Mouse (Mus musculus) CH12.LX (cell line): Measurements from ENCODE around the gene Daam1. TPM values are rescaled to one million over a fixed set of nuclear protein-coding genes. Genes with fewer than 3 reads are reported as not detected.

Source experiments
- DNase-seq: peaks from one replicate; pipeline ENCODE4 v3.0.0-alpha.2; 2013; ENCODE audit errors: extremely low read depth
- H3K27ac ChIP-seq: 2 replicates; pipeline ENCODE4 v1.5.1; 2012; ENCODE audit warnings: low read depth, mild to moderate bottlenecking, control low read depth, moderate library complexity; ENCODE audit not compliant: insufficient read depth
- H3K27me3 ChIP-seq: replicated peaks from 2 replicates; pipeline ENCODE3; 2012; ENCODE audit warnings: inconsistent platforms
- H3K36me3 ChIP-seq, 2 experiments: replicated peaks in 1 of 2; 2 replicates each; pipeline versions ENCODE3 to v1.6.1; 2012; ENCODE audit warnings: inconsistent platforms in 1 of 2, low read length in 1 of 2, mild to moderate bottlenecking in 1 of 2, mixed read lengths in 1 of 2, moderate library complexity in 1 of 2; ENCODE audit not compliant: control insufficient read depth in 1 of 2, insufficient read depth in 1 of 2
- H3K4me1 ChIP-seq, 2 experiments: 2 replicates each; pipeline ENCODE4 v1.6.1; 2012; ENCODE audit warnings: inconsistent platforms in 1 of 2, moderate library complexity in 1 of 2; ENCODE audit not compliant: insufficient read depth in 2 of 2, control insufficient read depth in 1 of 2
- H3K4me2 ChIP-seq: 2 replicates; pipeline ENCODE4 v1.6.1; 2012; ENCODE audit warnings: low read depth, mild to moderate bottlenecking, control low read depth; ENCODE audit not compliant: poor library complexity, insufficient read depth, severe bottlenecking
- H3K4me3 ChIP-seq, 3 experiments: fragments of 150-350 bp in 1 of 3; sonication (generic) in 1 of 3; replicated peaks in 1 of 3; 2 replicates each; pipeline versions ENCODE3 to v1.5.1; 2011 to 2012; ENCODE audit warnings: low read depth in 2 of 3, low read length in 2 of 3, mild to moderate bottlenecking in 2 of 3, moderate library complexity in 2 of 3, control low read depth in 1 of 3, improper control_type of control experiment in 1 of 3, inconsistent platforms in 1 of 3, mixed read lengths in 1 of 3; ENCODE audit not compliant: poor library complexity in 1 of 3
- H3K79me2 ChIP-seq: replicated peaks from 2 replicates; pipeline ENCODE4 v1.6.1; 2012; ENCODE audit warnings: mild to moderate bottlenecking, moderate library complexity; ENCODE audit not compliant: control insufficient read depth, poor library complexity, insufficient read depth, severe bottlenecking; ENCODE audit errors: extremely low read depth
- H3K9ac ChIP-seq: 2 replicates; pipeline ENCODE4 v1.6.1; 2012; ENCODE audit warnings: low read depth, mild to moderate bottlenecking, control low read depth, moderate library complexity; ENCODE audit not compliant: insufficient read depth
- H3K9me3 ChIP-seq: replicated peaks from 2 replicates; pipeline ENCODE3; 2012; ENCODE audit warnings: low read length, inconsistent platforms, mixed read lengths
- CHD1 ChIP-seq: IDR thresholded peaks from 2 replicates; pipeline ENCODE4 v1.6.1; 2012; ENCODE audit warnings: low read depth, low read length, improper control_type of control experiment, inconsistent platforms
- CTCF ChIP-seq, 2 experiments: IDR thresholded peaks in 1 of 2; conservative IDR thresholded peaks in 1 of 2; 2 replicates each; pipeline ENCODE4 v1.5.1; 2011 to 2012; ENCODE audit warnings: low read depth in 2 of 2, low read length in 2 of 2, improper control_type of control experiment in 1 of 2, inconsistent platforms in 1 of 2, mild to moderate bottlenecking in 1 of 2, moderate library complexity in 1 of 2
- EP300 ChIP-seq: IDR thresholded peaks from 2 replicates; pipeline ENCODE4 v1.6.1; 2011; ENCODE audit warnings: low read length, improper control_type of control experiment
- HCFC1 ChIP-seq: IDR thresholded peaks from 2 replicates; pipeline ENCODE4 v1.6.1; 2012; ENCODE audit warnings: low read depth, mild to moderate bottlenecking, inconsistent platforms, low read length, improper control_type of control experiment
- IRF4 ChIP-seq: IDR thresholded peaks from 2 replicates; pipeline ENCODE4 v1.6.1; 2014; ENCODE audit warnings: low read depth, mild to moderate bottlenecking, inconsistent platforms, low read length, improper control_type of control experiment
- JUN ChIP-seq: IDR thresholded peaks from 2 replicates; pipeline ENCODE4 v1.6.1; 2011; ENCODE audit warnings: low read depth, mild to moderate bottlenecking, low read length, improper control_type of control experiment, moderate library complexity; ENCODE audit not compliant: insufficient read depth
- MAFK ChIP-seq: IDR thresholded peaks from 2 replicates; pipeline ENCODE4 v1.6.1; 2011; ENCODE audit warnings: low read length, improper control_type of control experiment; ENCODE audit not compliant: insufficient replicate concordance
- MAZ ChIP-seq: IDR thresholded peaks from 2 replicates; pipeline ENCODE4 v1.6.1; 2012; ENCODE audit warnings: low read depth, mild to moderate bottlenecking, inconsistent platforms, low read length, improper control_type of control experiment, moderate library complexity
- MEF2A ChIP-seq: IDR thresholded peaks from 2 replicates; pipeline ENCODE4 v1.6.1; 2014; ENCODE audit warnings: low read depth, mild to moderate bottlenecking, inconsistent platforms, low read length, improper control_type of control experiment, borderline replicate concordance
- MYC ChIP-seq: IDR thresholded peaks from 2 replicates; pipeline ENCODE4 v1.6.1; 2011; ENCODE audit warnings: low read depth, mild to moderate bottlenecking, improper control_type of control experiment, low read length
- NELFE ChIP-seq: IDR thresholded peaks from 2 replicates; pipeline ENCODE4 v1.6.1; 2011; ENCODE audit warnings: low read depth, low read length, improper control_type of control experiment
- NRF1 ChIP-seq: IDR thresholded peaks from 2 replicates; pipeline ENCODE4 v1.6.1; 2014; ENCODE audit warnings: low read depth, mild to moderate bottlenecking, inconsistent platforms, low read length, improper control_type of control experiment, moderate library complexity
- POLR2A ChIP-seq: IDR thresholded peaks from 2 replicates; pipeline ENCODE4 v1.6.1; 2011; ENCODE audit warnings: low read depth, mild to moderate bottlenecking, improper control_type of control experiment, low read length
- POLR2AphosphoS2 ChIP-seq: IDR thresholded peaks from 2 replicates; pipeline ENCODE4 v1.6.1; 2011; ENCODE audit warnings: low read depth, low read length, improper control_type of control experiment
- RAD21 ChIP-seq: IDR thresholded peaks from 2 replicates; pipeline ENCODE4 v1.6.1; 2011; ENCODE audit warnings: low read depth, mild to moderate bottlenecking, low read length, improper control_type of control experiment, moderate library complexity
- RCOR1 ChIP-seq: conservative IDR thresholded peaks from 2 replicates; pipeline ENCODE4 v1.6.1; 2012; ENCODE audit warnings: low read depth, mild to moderate bottlenecking, inconsistent platforms, low read length, improper control_type of control experiment
- TCF12 ChIP-seq: IDR thresholded peaks from 2 replicates; pipeline ENCODE4 v1.6.1; 2014; ENCODE audit warnings: low read depth, mild to moderate bottlenecking, inconsistent platforms, low read length, improper control_type of control experiment
- UBTF ChIP-seq: IDR thresholded peaks from 2 replicates; pipeline ENCODE4 v1.6.1; 2012; ENCODE audit warnings: low read depth, mild to moderate bottlenecking, inconsistent platforms, low read length, improper control_type of control experiment, moderate library complexity
- USF1 ChIP-seq: IDR thresholded peaks from 2 replicates; pipeline ENCODE4 v1.6.1; 2014; ENCODE audit warnings: low read depth, mild to moderate bottlenecking, inconsistent platforms, low read length, improper control_type of control experiment
- dilution Hi-C: fragments of 300-500 bp; cut with MboI; formaldehyde crosslinking; loops from 2 replicates; pipeline ENCODE4 v1.14.3; 2020; ENCODE audit warnings: low sequenced_read_pairs; ENCODE audit not compliant: extremely low pct_unique_long_range_greater_than_20kb, extremely low pct_ligation_motif_present
- in situ Hi-C: fragments of 300-500 bp; cut with MboI; formaldehyde crosslinking; loops from 3 replicates; pipeline ENCODE4 v1.14.3; 2019; ENCODE audit warnings: low sequenced_read_pairs, low pct_ligation_motif_present, low pct_unique_long_range_greater_than_20kb, mixed read lengths
- polyA plus RNA-seq: library from polyadenylated mRNA; unstranded; fragments of >175 nt; gene quantifications from 2 replicates; pipeline ENCODE4 v1.2.1, GENCODE M21; 2012; ENCODE audit warnings: low read depth; ENCODE audit not compliant: insufficient read length
- total RNA-seq, 2 experiments: library from RNA; depleted of rRNA; stranded (reverse); fragments of 300-350 nt in 1 of 2; fragments of >200 nt in 1 of 2; gene quantifications; 2 replicates each; pipeline ENCODE4 v1.2.3; 2012 to 2014

The Daam1 gene
- total and polyA plus RNA-seq, 3 experiments, result 10.7 to 27.9 (median 23.6) TPM

DNA sequence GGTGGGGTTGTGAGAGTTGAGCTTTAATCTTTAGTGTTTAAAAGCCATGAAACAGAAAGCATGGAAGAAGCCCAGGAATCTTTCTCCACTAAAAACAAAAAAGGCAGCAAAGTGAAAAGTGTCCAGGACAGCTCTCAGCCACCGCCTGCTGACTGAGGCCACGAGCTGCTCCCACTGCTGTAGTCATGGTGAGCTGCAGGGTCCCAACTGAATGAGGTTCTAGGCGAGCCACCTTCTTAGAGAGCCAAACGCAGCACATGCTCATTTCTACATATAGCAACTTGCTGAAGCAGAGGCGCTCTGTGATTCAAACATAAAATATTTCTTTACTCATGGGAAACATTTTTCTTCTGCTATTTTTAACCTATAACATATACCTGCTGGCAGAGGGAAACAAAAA lies 150.9 kb downstream of the Daam1 start:
- peaks cover 6 to 55% of the 10 kb centered on the region in 2 experiments for H3K4me1 ChIP-seq

DNA sequence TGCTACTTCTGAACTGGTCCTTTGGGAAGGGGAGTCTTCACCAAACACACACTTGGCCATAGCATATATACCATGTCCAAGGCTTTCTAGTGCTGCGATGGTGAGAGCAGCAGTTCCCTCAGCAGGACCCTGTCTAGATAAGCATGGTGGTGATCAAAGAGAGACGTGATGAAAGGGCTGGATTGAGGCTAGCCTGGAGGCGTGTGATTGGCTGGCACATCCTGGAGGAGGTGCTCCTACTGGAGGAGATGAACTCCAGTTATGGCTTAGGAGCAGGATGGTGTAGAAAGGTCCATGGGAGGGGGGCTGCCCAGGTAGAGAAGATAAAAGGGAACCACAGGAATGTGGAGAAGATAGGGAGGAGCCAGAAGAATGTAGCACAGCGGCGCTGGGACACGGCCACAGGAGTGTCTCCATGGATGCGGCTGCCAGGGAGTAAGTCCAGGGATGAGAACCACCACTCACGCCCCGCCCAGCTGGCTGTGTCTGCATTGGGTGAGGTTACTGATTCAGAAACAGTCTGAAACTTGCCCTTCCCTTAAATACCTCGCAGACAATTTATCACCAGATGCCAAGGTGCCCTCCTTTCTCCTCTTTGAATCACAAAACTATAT lies 152.3 kb downstream of the Daam1 start:
- peaks cover 0 to 41% of the 10 kb centered on the region in 2 experiments; a peak in 2 of 4 replicates for H3K4me1 ChIP-seq
- in situ Hi-C loops, result no loop called here

More for the DNA sequence above, 150.9 kb downstream of the Daam1 start:
- H3K4me2 ChIP-seq, result no peak overlapping the region
- H3K9me3 ChIP-seq, result no peaks in the 10 kb centered on the region
- H3K9ac ChIP-seq, result no peak overlapping the region
- peaks cover 37 to 89% of the 10 kb centered on the region in 2 experiments for H3K36me3 ChIP-seq
- no peaks in the 10 kb centered on the region for H3K79me2 ChIP-seq
- no peak for DNase-seq
- no peaks in the 10 kb centered on the region for H3K27me3 ChIP-seq
- in situ Hi-C loops (no loop called here), dilution Hi-C loops (no loop called here)
- TF ChIP-seq TCF12, result no peak
- no peak for TF ChIP-seq CTCF (conservative IDR thresholded peaks at IDR 0.05 in 1 of 2, IDR thresholded peaks at IDR 0.05 in 1 of 2; ENCODE audit: low read depth in 2 of 2, low read length in 2 of 2)
- TF ChIP-seq MYC, result no peak
- TF ChIP-seq POLR2AphosphoS2, result no peak
- no peak for TF ChIP-seq RAD21
- TF ChIP-seq CHD1, result no peak
- TF ChIP-seq IRF4, result no peak
- no peak for TF ChIP-seq HCFC1
- TF ChIP-seq MEF2A, result no peak
- TF ChIP-seq RCOR1, result no peak
- TF ChIP-seq POLR2A, result no peak
- no peak for TF ChIP-seq USF1
- no peak for TF ChIP-seq UBTF
- TF ChIP-seq NELFE, result no peak
- no peak for TF ChIP-seq EP300
- no peak for TF ChIP-seq MAZ
- TF ChIP-seq NRF1, result no peak
- no peak overlapping the region for H3K27ac ChIP-seq
- H3K4me3 ChIP-seq, result no peak overlapping the region

More for the DNA sequence above, 152.3 kb downstream of the Daam1 start:
- Histone ChIP-seq H3K27me3 (no peaks in the 10 kb centered on the region), H3K4me2 (no peak overlapping the region), H3K9me3 (no peaks in the 10 kb centered on the region), H3K27ac (no peak overlapping the region), H3K79me2 (no peaks in the 10 kb centered on the region), H3K4me3 (no peak overlapping the region), H3K9ac (no peak overlapping the region), H3K36me3 (peaks cover 28 to 90% of the 10 kb centered on the region in 2 experiments)
- DNase-seq, result no peak
- TF ChIP-seq MAZ (no peak), JUN (no peak), MEF2A (no peak), RAD21 (no peak), CTCF (conservative IDR thresholded peaks at IDR 0.05 in 1 of 2, IDR thresholded peaks at IDR 0.05 in 1 of 2; ENCODE audit: low read depth in 2 of 2, low read length in 2 of 2) (no peak), MAFK (no peak)
- dilution Hi-C loops, result no loop called here
